Mouse (Mus musculus): ENCODE data around the gene Gstm2. TPM values are rescaled to one million over a fixed set of nuclear protein-coding genes. Genes with fewer than 3 reads are reported as not detected.
"Not testable (repeated sequence)": the region's sequence is repeated elsewhere in the genome, so short reads cannot be mapped to it uniquely, and the experiment has no call there.

Gene Gstm2
- polyA plus RNA-seq, 1 experiment from 2014 or later, result 196 TPM

DNA sequence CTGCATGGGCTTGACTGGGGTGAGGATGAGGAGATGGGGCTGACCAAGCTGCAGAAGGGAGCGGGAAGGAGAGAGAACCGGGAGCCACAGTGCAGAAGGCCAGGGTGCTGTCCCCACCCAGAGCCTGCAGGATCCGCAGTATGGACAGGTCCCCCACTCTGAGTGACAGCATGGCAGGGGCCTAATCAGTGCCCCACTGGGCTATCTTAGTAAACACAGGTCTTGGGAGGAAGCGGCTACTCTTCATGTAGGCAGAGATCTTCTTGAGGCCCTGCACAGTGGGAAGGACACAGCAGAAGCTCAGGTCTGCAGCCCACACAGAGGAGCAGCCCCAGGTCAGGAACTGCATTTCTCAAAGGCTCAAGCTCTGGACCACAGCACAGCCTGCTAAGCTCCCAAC, 22.2 kb downstream of the Gstm2 start:
- no peaks in the 10 kb centered on the region for H3K27me3 ChIP-seq (ENCODE audit: control insufficient read depth, insufficient read depth, low read length)

DNA sequence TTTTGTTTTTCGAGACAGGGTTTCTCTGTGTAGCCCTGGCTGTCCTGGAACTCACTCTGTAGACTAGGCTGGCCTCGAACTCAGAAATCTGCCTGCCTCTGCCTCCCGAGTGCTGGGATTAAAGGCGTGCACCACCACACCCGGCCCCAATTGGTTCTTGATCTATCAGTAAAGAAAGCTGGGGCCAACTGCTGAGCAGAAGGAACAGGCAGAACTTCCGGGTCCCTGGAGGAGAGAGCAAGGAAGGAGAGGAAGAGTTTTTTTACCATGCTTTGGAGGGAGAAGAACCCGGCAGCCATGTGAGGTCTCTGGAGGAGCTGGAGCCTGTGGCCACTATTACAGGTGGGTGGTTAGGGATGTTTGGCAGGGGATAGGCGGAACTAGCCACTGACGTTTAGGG, 31.0 kb downstream of the Gstm2 start:
- not testable (repeated sequence) for H3K4me3 ChIP-seq (replicated peaks; ENCODE audit: low read length); H3K27ac ChIP-seq (ENCODE audit: low read length); H3K36me3 ChIP-seq (ENCODE audit: control insufficient read depth, insufficient read depth, low read length); H3K4me1 ChIP-seq (ENCODE audit: control insufficient read depth, insufficient read depth, low read length); H3K27me3 ChIP-seq (ENCODE audit: control insufficient read depth, insufficient read depth, low read length); H3K9me3 ChIP-seq (replicated peaks; ENCODE audit: control insufficient read depth, low read length); H3K9ac ChIP-seq (ENCODE audit: low read length); H3K4me2 ChIP-seq (ENCODE audit: low read depth, low read length); ATAC-seq (ENCODE audit: insufficient read depth, low FRiP score)
- WGBS, result 81% methylated on average over 9 of the region's 9 CpGs

More for the DNA sequence above, 22.2 kb downstream of the Gstm2 start:
- Histone ChIP-seq H3K4me3 (replicated peaks; ENCODE audit: low read length) (no peak overlapping the region), H3K36me3 (ENCODE audit: control insufficient read depth, insufficient read depth, low read length) (no peaks in the 10 kb centered on the region), H3K9ac (ENCODE audit: low read length) (no peak overlapping the region), H3K4me1 (ENCODE audit: control insufficient read depth, insufficient read depth, low read length) (no peaks in the 10 kb centered on the region; the same call in 1 of the 2 replicates), H3K27ac (ENCODE audit: low read length) (peak overlapping the region; percentile 85), H3K9me3 (replicated peaks; ENCODE audit: control insufficient read depth, low read length) (no peaks in the 10 kb centered on the region), H3K4me2 (ENCODE audit: low read depth, low read length) (no peak overlapping the region)
- ATAC-seq (ENCODE audit: insufficient read depth, low FRiP score), result no peak
- 77% methylated on average over 4 of the region's 4 CpGs for WGBS

DNA sequence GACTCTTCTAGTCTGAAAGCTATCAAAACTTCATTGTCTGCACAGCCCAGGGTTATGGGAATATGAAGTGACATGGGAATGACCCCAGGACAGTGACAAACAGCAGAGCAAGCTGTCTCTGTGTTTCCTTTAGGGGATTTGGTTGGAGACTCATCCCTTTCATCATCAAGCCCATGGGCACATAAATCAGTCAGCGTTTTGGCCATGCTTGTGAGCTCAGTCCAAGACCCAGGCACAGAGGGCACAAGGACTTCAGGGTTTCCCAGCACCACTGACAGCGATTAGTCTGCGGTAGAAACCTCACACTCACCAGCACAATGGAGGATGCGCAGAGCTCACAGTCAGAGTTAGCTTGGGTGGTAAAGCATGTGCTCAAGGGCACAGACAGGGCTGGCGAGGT, 32.3 kb downstream of the Gstm2 start:
- H3K9ac ChIP-seq (ENCODE audit: low read length), result no peak overlapping the region
- no peak overlapping the region for H3K4me2 ChIP-seq (ENCODE audit: low read depth, low read length)
- H3K27ac ChIP-seq (ENCODE audit: low read length), result no peak overlapping the region
- no peak overlapping the region for H3K4me3 ChIP-seq (replicated peaks; ENCODE audit: low read length)
- no peaks in the 10 kb centered on the region for H3K9me3 ChIP-seq (replicated peaks; ENCODE audit: control insufficient read depth, low read length)
- no peaks in the 10 kb centered on the region for H3K27me3 ChIP-seq (ENCODE audit: control insufficient read depth, insufficient read depth, low read length)
- H3K36me3 ChIP-seq (ENCODE audit: control insufficient read depth, insufficient read depth, low read length), result no peaks in the 10 kb centered on the region
- no peak for ATAC-seq (ENCODE audit: insufficient read depth, low FRiP score)
- 75% methylated on average over 5 of the region's 5 CpGs for WGBS
- H3K4me1 ChIP-seq (ENCODE audit: control insufficient read depth, insufficient read depth, low read length), result no peaks in the 10 kb centered on the region

DNA sequence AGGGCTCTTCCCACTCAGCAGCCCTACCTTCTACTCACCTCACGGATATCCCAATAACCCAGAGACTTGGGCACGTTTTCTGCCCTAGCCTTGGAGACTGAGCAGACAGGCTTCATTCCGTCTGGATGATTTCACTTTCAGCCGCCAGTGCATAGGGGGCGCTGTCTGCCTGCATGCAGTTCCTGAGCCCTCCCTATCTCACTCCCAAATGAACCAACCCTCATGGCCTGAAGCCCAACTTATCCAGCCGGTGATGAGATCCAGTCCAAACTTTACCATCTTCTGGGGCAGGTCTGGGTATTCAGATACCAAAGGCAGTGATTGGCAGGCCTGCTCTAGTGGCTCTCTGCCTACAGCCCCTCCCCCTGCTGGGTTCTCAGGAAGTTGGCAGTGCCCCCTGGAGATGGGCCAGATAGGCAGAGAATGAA, 32.9 kb downstream of the Gstm2 start:
- 20% methylated on average over 6 of the region's 6 CpGs for WGBS

DNA sequence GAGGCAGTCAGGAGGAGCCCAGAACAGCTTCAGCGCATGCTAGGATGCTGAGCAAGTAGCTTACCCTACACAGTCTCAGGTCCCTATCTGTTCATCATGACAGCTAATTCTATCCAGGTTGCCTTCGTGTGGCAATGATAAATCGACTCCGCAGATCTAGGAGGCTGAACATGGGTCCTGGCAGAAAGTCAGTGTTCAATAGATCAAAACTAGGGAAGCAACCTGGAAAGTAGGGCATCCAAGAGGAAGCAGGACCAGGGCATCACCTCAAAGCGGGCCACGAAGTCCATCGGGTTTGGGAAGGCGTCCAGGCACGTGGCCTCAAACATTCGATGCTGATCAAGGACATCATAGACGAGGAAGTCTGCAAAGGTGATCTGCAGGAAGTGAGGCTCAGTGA, 35.7 kb downstream of the Gstm2 start:
- no peaks in the 10 kb centered on the region for H3K4me1 ChIP-seq (ENCODE audit: control insufficient read depth, insufficient read depth, low read length)
- no peak overlapping the region for H3K27ac ChIP-seq (ENCODE audit: low read length)
- H3K9me3 ChIP-seq (replicated peaks; ENCODE audit: control insufficient read depth, low read length), result no peaks in the 10 kb centered on the region
- no peaks in the 10 kb centered on the region for H3K27me3 ChIP-seq (ENCODE audit: control insufficient read depth, insufficient read depth, low read length)
- no peaks in the 10 kb centered on the region for H3K36me3 ChIP-seq (ENCODE audit: control insufficient read depth, insufficient read depth, low read length)
- ATAC-seq (ENCODE audit: insufficient read depth, low FRiP score), result no peak
- H3K4me3 ChIP-seq (replicated peaks; ENCODE audit: low read length), result no peak overlapping the region
- WGBS, result 83% methylated on average over 11 of the region's 11 CpGs
- no peak overlapping the region for H3K4me2 ChIP-seq (ENCODE audit: low read depth, low read length)
- H3K9ac ChIP-seq (ENCODE audit: low read length), result no peak overlapping the region

More for the DNA sequence above, 32.9 kb downstream of the Gstm2 start:
- H3K4me3 ChIP-seq (replicated peaks; ENCODE audit: low read length), result no peak overlapping the region
- no peaks in the 10 kb centered on the region for H3K9me3 ChIP-seq (replicated peaks; ENCODE audit: control insufficient read depth, low read length)
- H3K9ac ChIP-seq (ENCODE audit: low read length), result no peak overlapping the region
- no peaks in the 10 kb centered on the region for H3K4me1 ChIP-seq (ENCODE audit: control insufficient read depth, insufficient read depth, low read length)
- peak; percentile 75; the same call in 1 of the 2 replicates for ATAC-seq (ENCODE audit: insufficient read depth, low FRiP score)
- H3K27ac ChIP-seq (ENCODE audit: low read length), result no peak overlapping the region
- no peaks in the 10 kb centered on the region for H3K36me3 ChIP-seq (ENCODE audit: control insufficient read depth, insufficient read depth, low read length)
- H3K27me3 ChIP-seq (ENCODE audit: control insufficient read depth, insufficient read depth, low read length), result no peaks in the 10 kb centered on the region
- H3K4me2 ChIP-seq (ENCODE audit: low read depth, low read length), result no peak overlapping the region

DNA sequence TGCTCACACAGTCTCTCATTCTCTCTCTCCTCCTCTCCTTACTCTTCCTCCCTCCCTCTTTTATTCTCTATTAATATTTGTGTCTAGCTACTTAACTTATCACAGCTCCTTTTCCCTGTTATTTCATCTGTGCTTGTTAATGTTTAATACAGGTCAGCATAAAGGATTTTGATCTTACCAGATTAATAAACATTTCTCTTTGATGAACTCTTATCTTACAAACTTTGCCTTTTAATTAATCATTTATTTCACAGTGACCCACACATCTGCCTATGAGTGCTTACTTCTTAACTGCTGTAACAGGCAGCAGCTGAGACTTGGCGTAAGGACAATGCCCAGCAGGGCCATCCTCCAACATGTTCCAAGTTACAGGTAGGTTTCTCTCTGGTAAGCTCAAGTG, 36.8 kb downstream of the Gstm2 start:
- WGBS, result 83% methylated on average over 1 of the region's 1 CpGs
- not testable (repeated sequence) for H3K4me3 ChIP-seq (replicated peaks; ENCODE audit: low read length); H3K9ac ChIP-seq (ENCODE audit: low read length); H3K4me1 ChIP-seq (ENCODE audit: control insufficient read depth, insufficient read depth, low read length); H3K9me3 ChIP-seq (replicated peaks; ENCODE audit: control insufficient read depth, low read length); H3K4me2 ChIP-seq (ENCODE audit: low read depth, low read length); H3K27me3 ChIP-seq (ENCODE audit: control insufficient read depth, insufficient read depth, low read length); ATAC-seq (ENCODE audit: insufficient read depth, low FRiP score); H3K27ac ChIP-seq (ENCODE audit: low read length); H3K36me3 ChIP-seq (ENCODE audit: control insufficient read depth, insufficient read depth, low read length)

DNA sequence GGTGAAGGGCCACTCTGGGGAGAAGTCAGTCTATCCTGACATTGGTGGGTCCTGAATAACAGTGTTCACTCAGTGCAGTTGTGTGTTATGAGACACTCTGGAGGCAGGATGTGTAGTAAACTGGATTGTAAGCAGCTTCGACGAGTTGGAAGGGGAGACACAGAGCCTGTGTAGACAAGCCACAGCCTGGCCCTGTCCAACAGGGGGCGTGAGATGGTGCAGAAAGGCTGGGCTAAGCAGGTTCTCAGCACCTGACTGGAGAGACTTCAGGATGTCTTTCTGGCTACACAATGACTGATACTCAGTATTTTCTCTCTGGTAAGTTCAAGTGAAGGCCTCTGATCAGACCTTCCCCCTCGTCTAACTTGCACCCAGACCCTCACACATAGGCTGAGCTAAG, 40.5 kb downstream of the Gstm2 start:
- Histone ChIP-seq H3K27me3 (ENCODE audit: control insufficient read depth, insufficient read depth, low read length) (no peaks in the 10 kb centered on the region), H3K4me3 (replicated peaks; ENCODE audit: low read length) (no peak overlapping the region), H3K4me1 (ENCODE audit: control insufficient read depth, insufficient read depth, low read length) (peaks cover 5% of the 10 kb centered on the region; the same call in 1 of the 2 replicates), H3K9ac (ENCODE audit: low read length) (no peak overlapping the region), H3K36me3 (ENCODE audit: control insufficient read depth, insufficient read depth, low read length) (no peaks in the 10 kb centered on the region), H3K4me2 (ENCODE audit: low read depth, low read length) (no peak overlapping the region), H3K27ac (ENCODE audit: low read length) (no peak overlapping the region), H3K9me3 (replicated peaks; ENCODE audit: control insufficient read depth, low read length) (no peaks in the 10 kb centered on the region)
- ATAC-seq (ENCODE audit: insufficient read depth, low FRiP score), result no peak
- 61% methylated on average over 4 of the region's 4 CpGs for WGBS

DNA sequence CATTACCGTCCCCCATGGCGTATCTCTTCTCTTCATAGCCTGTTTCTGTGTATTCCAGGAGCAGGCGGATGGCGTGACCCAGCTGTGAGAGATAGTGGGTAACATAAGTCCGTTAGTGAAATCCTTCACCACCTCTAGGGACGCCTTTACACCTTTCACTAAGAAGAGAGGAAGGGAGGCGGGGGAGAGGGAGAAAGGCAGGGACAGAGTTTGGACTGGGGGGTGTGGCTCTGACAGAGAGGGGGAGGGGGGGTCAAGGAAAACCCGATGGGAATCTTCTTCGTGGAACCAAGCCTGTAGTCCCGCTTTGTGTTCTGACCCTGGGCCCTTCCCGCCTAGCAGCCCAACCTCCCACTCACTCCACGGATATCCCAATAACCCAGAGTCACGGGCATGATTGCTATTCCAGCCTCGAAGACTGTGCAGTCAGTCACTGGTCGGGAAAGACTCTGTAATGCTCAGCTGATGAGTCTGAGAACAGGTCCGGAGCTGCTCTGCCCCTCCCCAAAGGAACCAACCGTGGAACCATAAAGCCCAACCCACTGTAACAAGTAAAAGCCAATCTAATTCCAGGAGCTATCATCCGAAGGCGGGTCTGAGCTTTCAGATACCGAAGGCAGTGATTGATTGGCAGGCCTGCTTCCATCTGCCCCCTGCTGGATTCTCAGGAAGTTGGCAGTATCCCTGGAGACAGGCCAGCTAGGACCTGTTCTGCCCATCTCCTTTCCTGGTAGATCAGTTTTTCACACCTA, 42.8 kb downstream of the Gstm2 start, which contains the start of gene Gstm6:
TSS of gene Gstm6 (minus strand) at position 511 of the 752 bp plus-strand sequence.
- Histone ChIP-seq H3K4me3 (replicated peaks; ENCODE audit: low read length) (0 out of 2 replicates have a peak within 1 kb of the TSS, but pooled peaks have one; percentile 7), H3K4me1 (ENCODE audit: control insufficient read depth, insufficient read depth, low read length) (peaks cover 5% of the 10 kb centered on the region; the same call in 1 of the 2 replicates), H3K4me2 (ENCODE audit: low read depth, low read length) (peak within 1 kb of the TSS; percentile 45), H3K9ac (ENCODE audit: low read length) (peak within 1 kb of the TSS; percentile 41; the same call in 1 of the 2 replicates), H3K36me3 (ENCODE audit: control insufficient read depth, insufficient read depth, low read length) (no peaks in the 10 kb centered on the region), H3K9me3 (replicated peaks; ENCODE audit: control insufficient read depth, low read length) (no peaks in the 10 kb centered on the region), H3K27me3 (ENCODE audit: control insufficient read depth, insufficient read depth, low read length) (no peaks in the 10 kb centered on the region), H3K27ac (ENCODE audit: low read length) (no peak within 1 kb of the TSS)
- WGBS, result 20% methylated on average over 20 of the region's 20 CpGs
- ATAC-seq (ENCODE audit: insufficient read depth, low FRiP score), result peak; percentile 73; the same call in 1 of the 2 replicates

DNA sequence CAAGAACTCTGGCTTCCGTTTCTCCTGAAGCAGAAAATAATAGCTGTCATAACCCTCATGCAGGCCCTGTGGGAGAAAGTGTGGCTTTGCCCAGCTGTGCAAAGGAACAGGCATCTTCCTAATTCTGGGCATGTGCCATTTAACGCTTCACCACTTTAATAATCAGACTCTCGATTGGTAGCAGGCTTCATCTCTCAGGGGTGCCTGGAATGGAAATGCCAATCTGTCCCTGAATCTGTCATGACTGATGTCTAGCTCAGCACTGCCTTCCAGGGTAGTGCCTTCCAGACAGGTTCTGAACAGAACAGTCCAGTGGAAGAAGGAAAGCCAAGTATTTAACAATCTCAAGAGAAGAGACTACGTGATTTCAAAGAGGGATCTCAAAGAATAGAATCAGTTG, 45.0 kb downstream of the Gstm2 start:
- 78% methylated on average over 4 of the region's 4 CpGs for WGBS
- Histone ChIP-seq H3K4me1 (ENCODE audit: control insufficient read depth, insufficient read depth, low read length) (peaks cover 5% of the 10 kb centered on the region; the same call in 1 of the 2 replicates), H3K27ac (ENCODE audit: low read length) (no peak overlapping the region), H3K36me3 (ENCODE audit: control insufficient read depth, insufficient read depth, low read length) (no peaks in the 10 kb centered on the region), H3K9me3 (replicated peaks; ENCODE audit: control insufficient read depth, low read length) (no peaks in the 10 kb centered on the region), H3K4me3 (replicated peaks; ENCODE audit: low read length) (no peak overlapping the region), H3K4me2 (ENCODE audit: low read depth, low read length) (no peak overlapping the region), H3K9ac (ENCODE audit: low read length) (no peak overlapping the region), H3K27me3 (ENCODE audit: control insufficient read depth, insufficient read depth, low read length) (no peaks in the 10 kb centered on the region)
- ATAC-seq (ENCODE audit: insufficient read depth, low FRiP score), result no peak

Data from stomach, embryonic 16.5 days (tissue).